Mouse (Mus musculus) embryonic stem cell, embryonic (primary cell): ENCODE measurements around the gene Irf1.

Source experiments
- CTCF ChIA-PET, 4 experiments: fragments of 300-600 bp in 2 of 4; fragments of 350-600 bp in 2 of 4; sonication (Branson Sonifier 250); formaldehyde crosslinking; loops; one replicate each; lab custom pipeline; 2022; ENCODE audit warnings: inconsistent platforms in 2 of 4; lab: Charles Lee
- POLR2A ChIA-PET, 4 experiments: fragments of 300-600 bp in 2 of 4; fragments of 350-600 bp in 2 of 4; sonication (Branson Sonifier 250); formaldehyde crosslinking; loops; one replicate each; lab custom pipeline; 2022; ENCODE audit warnings: antibody characterized with exemption in 4 of 4, inconsistent platforms in 1 of 4; lab: Charles Lee

Gene Irf1

GRCm38 (mm10) chr11:53749716-53750352, 20.0 kb upstream of the Irf1 start:
- CTCF ChIA-PET, result interaction anchor here (0.6 to 1.3 kb wide), 13 partner anchors 10 to 429 kb away, joined by 3 to 10 read pairs (median 4); partner anchors contain the start of gene Gm12216 (in 1 of the 4)
- POLR2A ChIA-PET, result interaction anchor here in 3 of 4 experiments (0.6 to 1.6 kb wide), 9 partner anchors 11 to 107 kb away, joined by 3 to 8 read pairs (median 4); partner anchors contain the start of genes Gm17334 (in 1 of the 3) and Irf1 (in 1 of the 3)

DNA sequence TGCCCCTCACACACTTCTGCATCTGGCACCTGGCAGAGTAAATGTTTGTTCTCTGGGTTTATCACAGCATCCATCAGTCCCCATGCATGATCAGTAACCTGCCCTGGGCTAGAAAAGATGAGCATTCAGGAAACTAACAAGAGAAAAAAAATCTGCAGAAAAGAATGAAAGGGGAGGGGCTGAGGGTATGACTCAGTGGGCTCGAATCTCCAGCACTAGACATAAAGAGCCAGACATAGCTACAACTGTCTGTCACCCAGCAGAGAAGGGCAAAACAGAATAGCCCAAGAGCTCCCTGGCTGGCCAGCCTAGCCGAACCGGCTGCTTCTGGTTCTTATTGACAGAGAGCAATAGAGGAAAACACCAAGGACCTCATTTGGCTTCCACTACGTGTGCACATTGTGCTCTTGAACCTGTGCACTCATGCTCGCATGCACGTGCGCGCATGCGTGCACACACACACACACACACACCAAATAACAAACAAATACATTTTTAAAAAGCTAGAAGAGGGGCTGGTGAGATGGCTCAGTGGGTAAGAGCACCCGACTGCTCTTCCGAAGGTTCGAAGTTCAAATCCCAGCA, 14.7 kb upstream of the Irf1 start:
- POLR2A ChIA-PET, result interaction anchor here in 3 of 4 experiments (0.5 to 7.4 kb wide), 9 partner anchors 8 to 642 kb away, joined by 3 to 38 read pairs (median 4); partner anchors contain the start of gene Irf1 (in 2 of the 3)
- CTCF ChIA-PET, result interaction anchor here in 3 of 4 experiments (0.6 to 1.8 kb wide), 7 partner anchors 18 to 95 kb away, joined by 3 to 8 read pairs (median 5); no protein-coding TSS in a partner anchor

GRCm38 (mm10) chr11:53757612-53758011, 12.2 kb upstream of the Irf1 start:
- POLR2A ChIA-PET, result interaction anchor here in 3 of 4 experiments (0.5 to 7.4 kb wide), 12 partner anchors 11 to 284 kb away, joined by 3 to 38 read pairs (median 5); partner anchors contain the start of gene Irf1 (in 3 of the 3)

DNA sequence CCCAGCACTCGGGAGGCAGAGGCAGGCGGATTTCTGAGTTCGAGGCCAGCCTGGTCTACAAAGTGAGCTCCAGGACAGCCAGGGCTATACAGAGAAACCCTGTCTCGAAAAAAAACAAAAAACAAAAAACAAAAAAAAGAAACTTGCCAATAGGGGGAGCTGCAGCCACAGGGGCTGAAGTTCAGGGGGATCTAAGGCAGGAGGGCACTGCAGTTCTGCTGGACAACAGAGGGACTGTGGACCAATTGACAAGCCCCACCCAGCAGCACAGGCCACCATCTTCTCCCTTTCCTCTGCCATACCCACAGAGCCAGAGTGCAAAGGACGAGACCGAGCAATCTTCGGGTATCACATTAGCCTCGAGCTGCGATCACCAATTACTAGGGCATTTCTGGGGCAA, 11.8 kb upstream of the Irf1 start:
- ChIA-PET POLR2A (interaction anchor here in 3 of 4 experiments (0.5 to 7.4 kb wide), 16 partner anchors 11 to 283 kb away, joined by 3 to 38 read pairs (median 4); partner anchors contain the start of gene Irf1 (in 3 of the 3)), CTCF (interaction anchor here (0.5 to 4.5 kb wide), 25 partner anchors 9 to 331 kb away, joined by 3 to 39 read pairs (median 5); partner anchors contain the start of genes Gm12216 (in 1 of the 4), Irf1 (in 1 of the 4) and Slc22a21 (in 1 of the 4))

More at GRCm38 (mm10) chr11:53757612-53758011, 12.2 kb upstream of the Irf1 start:
- CTCF ChIA-PET, result interaction anchor here (0.5 to 4.5 kb wide), 24 partner anchors 9 to 332 kb away, joined by 3 to 39 read pairs (median 5); partner anchors contain the start of genes Gm12216 (in 1 of the 4), Irf1 (in 1 of the 4) and Slc22a21 (in 1 of the 4)

GRCm38 (mm10) chr11:53758791-53759351, 10.9 kb upstream of the Irf1 start:
- CTCF ChIA-PET, result interaction anchor here (0.6 to 4.5 kb wide), 24 partner anchors 8 to 1129 kb away, joined by 3 to 39 read pairs (median 4); partner anchors contain the start of genes Rad50 (in 2 of the 4), Irf1 (in 1 of the 4) and Slc22a21 (in 1 of the 4)
- POLR2A ChIA-PET, result interaction anchor here in 3 of 4 experiments (0.6 to 7.4 kb wide), 23 partner anchors 10 to 91 kb away, joined by 3 to 38 read pairs (median 3); partner anchors contain the start of gene Irf1 (in 2 of the 3)

DNA sequence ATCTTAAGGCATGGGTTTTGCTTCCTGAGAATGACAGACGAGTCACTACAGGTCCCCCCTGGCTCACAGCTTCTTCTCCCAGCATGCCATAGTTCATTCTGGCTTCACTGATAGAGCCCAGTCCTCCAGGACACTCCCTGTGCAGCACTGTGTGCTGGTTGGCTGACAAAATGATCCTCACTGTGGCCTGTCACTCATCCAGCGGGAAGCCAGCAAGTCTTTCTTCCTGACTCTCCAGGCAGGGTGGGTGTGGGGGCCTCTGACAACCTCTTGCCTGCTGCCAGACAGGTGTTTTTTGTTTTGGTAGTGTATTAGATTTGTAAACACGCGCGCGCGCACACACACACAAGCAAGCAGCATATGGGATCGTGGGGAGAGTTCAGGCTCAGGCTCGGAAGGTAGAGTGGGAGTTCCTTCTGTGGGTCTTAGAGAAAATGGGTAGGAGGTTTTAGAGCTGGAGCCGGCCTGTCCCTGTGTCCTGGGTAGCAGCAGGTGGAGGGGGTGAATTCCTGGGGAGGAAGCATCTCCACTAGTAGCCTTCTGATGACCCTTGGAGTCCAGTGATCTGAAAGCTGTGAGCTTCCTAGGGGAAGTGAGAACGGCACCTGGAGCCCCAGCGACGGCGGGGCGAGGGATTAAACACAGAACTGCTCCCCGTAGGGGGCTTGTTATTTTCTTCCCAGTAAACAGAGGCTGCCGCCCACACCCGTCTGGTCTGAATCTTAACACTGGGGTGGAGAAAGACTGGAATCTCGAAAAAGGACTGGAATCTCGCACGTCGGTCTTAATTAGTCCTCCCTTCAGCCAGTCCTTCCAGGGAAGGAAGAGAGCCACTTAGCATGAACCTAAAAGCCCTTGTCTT, 10.0 kb upstream of the Irf1 start:
- ChIA-PET POLR2A (interaction anchor here in 3 of 4 experiments (0.8 to 7.4 kb wide), 12 partner anchors 9 to 90 kb away, joined by 3 to 38 read pairs (median 4); partner anchors contain the start of gene Irf1 (in 2 of the 3)), CTCF (interaction anchor here in 3 of 4 experiments (0.6 to 4.5 kb wide), 15 partner anchors 11 to 293 kb away, joined by 3 to 39 read pairs (median 4); partner anchors contain the start of gene Rad50 (in 2 of the 3))

- POLR2A ChIA-PET, result interaction anchor here (0.6 to 13.0 kb wide), 23 partner anchors 9 to 134 kb away, joined by 3 to 183 read pairs (median 4); partner anchors contain the start of genes Irf1 (in 2 of the 4) and Gm17334 (in 1 of the 4)
- CTCF ChIA-PET, result interaction anchor here (0.5 to 3.1 kb wide), 9 partner anchors 24 to 170 kb away, joined by 3 to 12 read pairs (median 5); no protein-coding TSS in a partner anchor
Measured at GRCm38 (mm10) chr11:53761284-53761683, 8.5 kb upstream of the Irf1 start.

DNA sequence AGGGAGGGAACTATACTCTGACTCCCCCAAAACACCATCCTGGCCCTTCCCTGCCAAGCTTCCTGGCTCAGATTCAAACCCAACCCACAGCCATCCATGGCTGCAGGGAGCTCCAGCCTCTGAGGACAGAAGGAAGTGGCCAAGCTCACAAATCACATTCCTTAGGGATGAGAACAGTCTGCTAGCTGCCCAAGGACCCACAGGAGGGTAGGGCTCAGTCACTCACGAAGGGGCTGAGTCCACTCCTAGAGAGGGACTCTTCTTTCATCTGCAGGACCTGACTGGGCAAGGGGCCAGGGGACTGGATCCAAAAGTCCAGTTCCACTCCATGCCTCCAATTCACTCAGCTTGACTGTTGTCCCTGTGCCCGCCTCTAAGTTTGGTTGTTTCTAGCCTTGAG, 8.0 kb upstream of the Irf1 start:
- CTCF ChIA-PET, result interaction anchor here (0.5 to 3.1 kb wide), 13 partner anchors 25 to 170 kb away, joined by 3 to 12 read pairs (median 4); partner anchors contain the start of gene Gm12216 (in 1 of the 4)
- POLR2A ChIA-PET, result interaction anchor here (0.6 to 13.0 kb wide), 29 partner anchors 8 to 133 kb away, joined by 3 to 183 read pairs (median 5); partner anchors contain the start of genes Gm17334 (in 3 of the 4) and Irf1 (in 2 of the 4)

DNA sequence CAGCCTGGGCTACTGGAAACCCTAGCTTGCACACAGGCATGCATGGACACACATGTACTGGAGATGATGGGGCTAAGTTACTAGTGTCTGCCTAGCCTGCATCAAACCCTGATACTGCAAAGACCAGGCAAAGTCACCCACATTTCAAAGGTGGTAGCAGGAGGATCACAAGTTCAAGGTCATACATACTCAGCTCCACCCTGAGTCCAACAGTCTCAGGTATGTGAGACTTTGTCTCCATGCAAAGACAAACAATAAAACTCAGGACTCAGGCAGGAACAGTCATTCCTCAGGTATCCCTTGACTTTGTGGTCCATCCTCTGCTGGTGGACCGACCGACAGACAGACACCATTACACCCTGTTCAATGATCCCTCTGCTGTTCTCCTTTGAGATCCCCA, 7.4 kb upstream of the Irf1 start:
- ChIA-PET POLR2A (interaction anchor here in 3 of 4 experiments (0.6 to 13.0 kb wide), 32 partner anchors 7 to 307 kb away, joined by 3 to 183 read pairs (median 5); partner anchors contain the start of genes Gm17334 (in 3 of the 3), Irf1 (in 2 of the 3), Rad50 (in 1 of the 3) and Slc22a21 (in 1 of the 3)), CTCF (interaction anchor here in 3 of 4 experiments (0.6 to 3.1 kb wide), 10 partner anchors 25 to 96 kb away, joined by 3 to 12 read pairs (median 4); partner anchors contain the start of gene Gm12216 (in 1 of the 3))

DNA sequence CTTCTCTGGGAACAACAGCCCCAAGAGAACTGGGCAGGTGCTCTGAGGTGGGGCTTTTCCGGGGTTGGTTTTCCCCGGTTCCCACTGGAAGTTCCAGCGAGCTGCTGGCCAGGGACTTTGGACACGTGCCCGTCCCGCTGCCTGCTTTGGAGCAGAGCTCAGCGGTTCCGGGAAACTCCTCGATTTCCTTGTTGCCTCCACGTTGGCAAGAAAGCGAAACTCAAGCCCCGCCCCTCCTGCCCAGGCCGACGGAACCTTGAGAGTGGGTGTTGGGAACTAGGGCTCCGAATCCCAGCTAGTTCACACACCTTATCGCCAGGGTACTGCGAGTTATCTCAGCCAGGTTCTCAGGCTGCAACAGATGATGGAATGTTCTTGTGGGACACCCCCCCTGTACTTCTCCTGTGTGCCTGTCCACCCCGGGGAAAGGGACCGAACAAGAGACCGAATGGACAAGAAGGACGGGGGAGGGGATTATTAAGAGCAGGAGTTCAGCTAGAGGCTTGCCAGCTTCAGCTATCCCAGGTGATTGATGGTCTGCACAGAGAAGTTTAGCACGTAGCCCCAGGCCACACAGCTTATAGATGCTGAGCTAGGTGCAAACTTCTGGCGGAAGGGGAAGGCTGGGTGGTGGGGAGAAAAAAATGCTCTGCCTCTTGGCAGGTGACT, 6.9 kb upstream of the Irf1 start:
- ChIA-PET POLR2A (interaction anchor here in 3 of 4 experiments (0.6 to 13.0 kb wide), 33 partner anchors 8 to 676 kb away, joined by 3 to 183 read pairs (median 5); partner anchors contain the start of genes Gm17334 (in 3 of the 3), Irf1 (in 1 of the 3), Rad50 (in 1 of the 3) and Slc22a21 (in 1 of the 3)), CTCF (interaction anchor here (0.7 to 3.1 kb wide), 11 partner anchors 10 to 96 kb away, joined by 3 to 12 read pairs (median 4); partner anchors contain the start of genes Gm12216 (in 1 of the 4) and Gm17334 (in 1 of the 4))

DNA sequence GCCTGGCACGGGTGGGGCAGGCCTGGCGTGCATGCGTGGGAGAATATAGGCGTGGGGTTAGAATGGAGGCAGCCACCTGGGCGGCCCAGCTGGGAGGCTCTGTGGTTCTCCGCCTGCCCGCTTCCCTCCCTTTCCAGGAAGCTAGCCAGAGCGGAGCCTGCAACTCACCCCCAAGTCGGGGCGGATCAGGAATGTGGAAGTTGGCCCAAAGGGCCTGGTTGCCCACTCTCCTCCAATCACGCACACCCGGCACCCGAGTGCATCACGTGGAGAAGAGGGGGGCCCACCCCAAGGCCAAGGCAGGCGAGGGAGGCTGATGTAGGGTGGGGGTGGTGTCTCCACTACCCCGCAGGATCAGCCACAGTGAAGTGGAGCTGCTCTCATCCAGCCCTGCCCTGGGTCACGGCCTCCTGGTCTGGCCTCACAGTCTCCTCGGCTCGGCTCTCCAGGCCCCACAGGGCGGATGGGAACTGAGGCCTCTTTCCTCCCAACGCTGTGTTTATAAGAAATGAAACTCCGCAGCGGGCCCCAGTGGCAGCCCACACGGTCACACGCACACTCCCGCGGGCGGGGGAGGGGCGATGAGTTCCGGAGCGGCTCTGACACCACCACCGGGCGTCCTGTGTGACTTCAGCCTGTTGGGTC, 6.2 kb upstream of the Irf1 start:
- CTCF ChIA-PET, result interaction anchor here in 3 of 4 experiments (0.5 to 3.1 kb wide), 8 partner anchors 9 to 95 kb away, joined by 3 to 12 read pairs (median 4); partner anchors contain the start of genes Gm12216 (in 1 of the 3) and Gm17334 (in 1 of the 3)
- POLR2A ChIA-PET, result interaction anchor here in 3 of 4 experiments (0.8 to 13.0 kb wide), 30 partner anchors 9 to 675 kb away, joined by 3 to 183 read pairs (median 5); partner anchors contain the start of genes Gm17334 (in 2 of the 3), Rad50 (in 1 of the 3) and Slc22a21 (in 1 of the 3)

GRCm38 (mm10) chr11:53764581-53764980, 5.2 kb upstream of the Irf1 start:
- POLR2A ChIA-PET, result interaction anchor here in 2 of 4 experiments (0.6 to 13.0 kb wide), 18 partner anchors 10 to 1470 kb away, joined by 3 to 183 read pairs (median 4); partner anchors contain the start of gene Gm17334 (in 1 of the 2)
- CTCF ChIA-PET, result interaction anchor here in 1 of 4 experiments (0.7 to 1.4 kb wide), 4 partner anchors 12 to 85 kb away, joined by 3 to 4 read pairs (median 3); no protein-coding TSS in a partner anchor

GRCm38 (mm10) chr11:53768422-53769184, 1.2 kb upstream of the Irf1 start:
- ChIA-PET POLR2A (interaction anchor here in 3 of 4 experiments (0.6 to 13.0 kb wide), 38 partner anchors 9 to 1408 kb away, joined by 3 to 183 read pairs (median 5); partner anchors contain the start of genes Slc22a5 (in 2 of the 3), Gm12216 (in 1 of the 3), Slc22a21 (in 1 of the 3) and Vdac1 (in 1 of the 3)), CTCF (interaction anchor here in 2 of 4 experiments (0.6 to 1.4 kb wide), 2 partner anchors 10 to 11 kb away, joined by 3 to 7 read pairs; no protein-coding TSS in a partner anchor)
